Mouse (Mus musculus) liver (tissue): ENCODE measurements around the gene Pcnp.
"Not testable (repeated sequence)": the region's sequence is repeated elsewhere in the genome, so short reads cannot be mapped to it uniquely, and the experiment has no call there.

ENCODE experiments used
- DNase-seq: peaks from one replicate; pipeline ENCODE4 v3.0.0-alpha.2; 2020; ENCODE audit warnings: mixed read lengths

Gene Pcnp

GRCm38 (mm10) chr16:56029661-56030082 lies at the start of gene Pcnp:
Gene Pcnp (minus strand): TSS chr16:56029739.
- peak; percentile 97 for DNase-seq

GRCm38 (mm10) chr16:56076121-56076869 lies 46.8 kb upstream of the Pcnp start:
- peak; percentile 37 for DNase-seq

- peak; percentile 94 for DNase-seq
Observed at GRCm38 (mm10) chr16:56075222-56076111, 45.9 kb upstream of the Pcnp start.

- peak; percentile 19 for DNase-seq
Observed at GRCm38 (mm10) chr16:56074565-56074964, 45.0 kb upstream of the Pcnp start.

GRCm38 (mm10) chr16:56074122-56074521 lies 44.6 kb upstream of the Pcnp start:
- DNase-seq = peak; percentile 60

- DNase-seq = not testable (repeated sequence)
Observed at GRCm38 (mm10) chr16:56073150-56073549, 43.6 kb upstream of the Pcnp start.

- no peak for DNase-seq
Observed at GRCm38 (mm10) chr16:56072533-56072932, 43.0 kb upstream of the Pcnp start.

GRCm38 (mm10) chr16:56071317-56072232 lies 42.0 kb upstream of the Pcnp start:
- peak; percentile 92 for DNase-seq

- DNase-seq = no peak
Observed at GRCm38 (mm10) chr16:56068523-56069070, 39.1 kb upstream of the Pcnp start.

- DNase-seq = no peak
Observed at GRCm38 (mm10) chr16:56066113-56066512, 36.6 kb upstream of the Pcnp start.

- peak; percentile 73 for DNase-seq
Observed at GRCm38 (mm10) chr16:56064334-56064990, 34.9 kb upstream of the Pcnp start.

- DNase-seq = no peak
Observed at GRCm38 (mm10) chr16:56062981-56063380, 33.4 kb upstream of the Pcnp start.

GRCm38 (mm10) chr16:56061995-56062594 lies 32.6 kb upstream of the Pcnp start:
- no peak for DNase-seq

- DNase-seq = no peak
Observed at GRCm38 (mm10) chr16:56058151-56058550, 28.6 kb upstream of the Pcnp start.

GRCm38 (mm10) chr16:56056944-56057590 lies 27.5 kb upstream of the Pcnp start:
- no peak for DNase-seq

GRCm38 (mm10) chr16:56055911-56056310 lies 26.4 kb upstream of the Pcnp start:
- no peak for DNase-seq

- not testable (repeated sequence) for DNase-seq
Observed at GRCm38 (mm10) chr16:56048038-56048437, 18.5 kb upstream of the Pcnp start, which contains the start of gene Senp7. Gene Senp7 (plus strand): TSS chr16:56048338.

- DNase-seq = no peak
Observed at GRCm38 (mm10) chr16:56038090-56038489, 8.6 kb upstream of the Pcnp start.

- peak; percentile 95 for DNase-seq
Observed at GRCm38 (mm10) chr16:56037138-56038010, 7.8 kb upstream of the Pcnp start, which contains the start of gene Trmt10c. Gene Trmt10c (minus strand): TSS chr16:56037819.

GRCm38 (mm10) chr16:56036501-56036900 lies 7.0 kb upstream of the Pcnp start:
- DNase-seq = no peak
